Mouse (Mus musculus) MEL (cell line): ENCODE data around the gene Hadhb. TPM values are rescaled to one million over a fixed set of nuclear protein-coding genes. Genes with fewer than 3 reads are reported as not detected.

Experiments used
- DNase-seq: peaks from one replicate; pipeline ENCODE4 v3.0.0; 2011; ENCODE audit warnings: low read depth, low spot score
- H3K27ac ChIP-seq: 2 replicates; pipeline ENCODE4 v1.5.1; 2012; ENCODE audit warnings: low read depth, mild to moderate bottlenecking, control low read depth, low read length, moderate library complexity; ENCODE audit not compliant: control insufficient read depth
- H3K27me3 ChIP-seq, 2 experiments: fragments of 150-350 bp in 1 of 2; sonication (generic) in 1 of 2; 2 replicates each; pipeline ENCODE4 v1.6.1; 2012; ENCODE audit warnings: low read length in 2 of 2, mild to moderate bottlenecking in 2 of 2, improper control_type of control experiment in 1 of 2, moderate library complexity in 1 of 2; ENCODE audit not compliant: insufficient read depth in 2 of 2, control insufficient read depth in 1 of 2
- H3K36me3 ChIP-seq, 2 experiments: 2 replicates each; pipeline ENCODE4 v1.6.1; 2012 to 2014; ENCODE audit warnings: low read length in 2 of 2, improper control_type of control experiment in 1 of 2, inconsistent platforms in 1 of 2, mild to moderate bottlenecking in 1 of 2; ENCODE audit not compliant: insufficient read depth in 2 of 2, control insufficient read depth in 1 of 2
- H3K4me1 ChIP-seq, 2 experiments: fragments of 150-350 bp in 1 of 2; sonication (generic) in 1 of 2; 2 replicates each; pipeline ENCODE4 v1.6.1; 2012; ENCODE audit warnings: low read length in 2 of 2, improper control_type of control experiment in 1 of 2, mild to moderate bottlenecking in 1 of 2; ENCODE audit not compliant: insufficient read depth in 2 of 2, control insufficient read depth in 1 of 2
- H3K4me3 ChIP-seq, 2 experiments: fragments of 150-350 bp in 1 of 2; sonication (generic) in 1 of 2; 2 replicates each; pipeline ENCODE4 v1.5.1; 2012; ENCODE audit warnings: low read depth in 2 of 2, low read length in 2 of 2, mild to moderate bottlenecking in 2 of 2, moderate library complexity in 2 of 2, control low read depth in 1 of 2, improper control_type of control experiment in 1 of 2; ENCODE audit not compliant: control insufficient read depth in 1 of 2, insufficient read depth in 1 of 2
- H3K79me2 ChIP-seq: 2 replicates; pipeline ENCODE4 v1.6.1; 2012; ENCODE audit warnings: mild to moderate bottlenecking, low read length, moderate library complexity; ENCODE audit not compliant: control insufficient read depth, poor library complexity, insufficient read depth
- H3K9ac ChIP-seq: 2 replicates; pipeline ENCODE4 v1.6.1; 2012; ENCODE audit warnings: low read depth, mild to moderate bottlenecking, control low read depth, low read length, moderate library complexity; ENCODE audit not compliant: control insufficient read depth, poor library complexity, severe bottlenecking
- H3K9me3 ChIP-seq: fragments of 150-350 bp; sonication (generic); replicated peaks from 2 replicates; pipeline ENCODE4 v1.6.1; 2012; ENCODE audit warnings: mild to moderate bottlenecking, low read length, improper control_type of control experiment, moderate library complexity; ENCODE audit not compliant: insufficient read depth
- BHLHE40 ChIP-seq: IDR thresholded peaks from 2 replicates; pipeline ENCODE4 v1.6.1; 2012; ENCODE audit warnings: low read depth, mild to moderate bottlenecking, inconsistent platforms, low read length, improper control_type of control experiment, borderline replicate concordance
- CHD1 ChIP-seq: IDR thresholded peaks from 2 replicates; pipeline ENCODE4 v1.6.1; 2012; ENCODE audit warnings: low read depth, mild to moderate bottlenecking, inconsistent platforms, low read length, improper control_type of control experiment
- CHD2 ChIP-seq: IDR thresholded peaks from 2 replicates; pipeline ENCODE4 v1.6.1; 2011; ENCODE audit warnings: low read length, improper control_type of control experiment
- CTCF ChIP-seq, 3 experiments: IDR thresholded peaks in 2 of 3; conservative IDR thresholded peaks in 1 of 3; 2 replicates each; pipeline ENCODE4 v1.5.1; 2011 to 2012; ENCODE audit warnings: low read length in 3 of 3, low read depth in 2 of 3, mild to moderate bottlenecking in 2 of 3, improper control_type of control experiment in 1 of 3, inconsistent platforms in 1 of 3, mixed read lengths in 1 of 3, moderate library complexity in 1 of 3; ENCODE audit not compliant: control insufficient read depth in 1 of 3, insufficient read depth in 1 of 3, poor library complexity in 1 of 3, severe bottlenecking in 1 of 3
- E2F4 ChIP-seq: IDR thresholded peaks from 2 replicates; pipeline ENCODE4 v1.6.1; 2011; ENCODE audit warnings: low read depth, low read length, improper control_type of control experiment, borderline replicate concordance
- ETS1 ChIP-seq: IDR thresholded peaks from 2 replicates; pipeline ENCODE4 v1.6.1; 2012; ENCODE audit warnings: low read depth, mild to moderate bottlenecking, inconsistent platforms, low read length, improper control_type of control experiment, moderate library complexity
- GABPA ChIP-seq: IDR thresholded peaks from 2 replicates; pipeline ENCODE4 v1.6.1; 2012; ENCODE audit warnings: low read depth, mild to moderate bottlenecking, inconsistent platforms, low read length, improper control_type of control experiment, moderate library complexity
- MAX ChIP-seq: IDR thresholded peaks from 2 replicates; pipeline ENCODE4 v1.6.1; 2011; ENCODE audit warnings: low read length, improper control_type of control experiment
- MAZ ChIP-seq: IDR thresholded peaks from 2 replicates; pipeline ENCODE4 v1.6.1; 2012; ENCODE audit warnings: low read depth, mild to moderate bottlenecking, inconsistent platforms, low read length, improper control_type of control experiment
- MEF2A ChIP-seq: IDR thresholded peaks from 2 replicates; pipeline ENCODE4 v1.6.1; 2014; ENCODE audit warnings: low read depth, mild to moderate bottlenecking, inconsistent platforms, low read length, improper control_type of control experiment; ENCODE audit not compliant: poor library complexity, insufficient replicate concordance, severe bottlenecking; ENCODE audit errors: extremely low read depth
- MYB ChIP-seq: IDR thresholded peaks from 2 replicates; pipeline ENCODE4 v1.6.1; 2011; ENCODE audit warnings: mild to moderate bottlenecking, low read depth, low read length, improper control_type of control experiment
- MYC ChIP-seq: IDR thresholded peaks from 2 replicates; pipeline ENCODE4 v1.6.1; 2011; ENCODE audit warnings: low read depth, mild to moderate bottlenecking, low read length, improper control_type of control experiment, moderate library complexity
- NRF1 ChIP-seq: IDR thresholded peaks from 2 replicates; pipeline ENCODE4 v1.6.1; 2014; ENCODE audit warnings: low read depth, mild to moderate bottlenecking, inconsistent platforms, low read length, improper control_type of control experiment, moderate library complexity; ENCODE audit not compliant: poor library complexity, insufficient read depth, severe bottlenecking
- POLR2AphosphoS5 ChIP-seq: IDR thresholded peaks from 2 replicates; pipeline ENCODE4 v1.6.1; 2012; ENCODE audit warnings: low read depth, borderline replicate concordance, mild to moderate bottlenecking, inconsistent platforms, low read length, moderate library complexity, mixed read lengths
- RAD21 ChIP-seq: IDR thresholded peaks from 2 replicates; pipeline ENCODE4 v1.6.1; 2011; ENCODE audit warnings: mild to moderate bottlenecking, low read depth, low read length, improper control_type of control experiment
- SIN3A ChIP-seq: IDR thresholded peaks from 2 replicates; pipeline ENCODE4 v1.6.1; 2012; ENCODE audit warnings: low read length, improper control_type of control experiment, inconsistent platforms
- SMC3 ChIP-seq: IDR thresholded peaks from 2 replicates; pipeline ENCODE4 v1.6.1; 2011; ENCODE audit warnings: low read depth, low read length, improper control_type of control experiment
- TAL1 ChIP-seq: IDR thresholded peaks from 2 replicates; pipeline ENCODE4 v1.6.1; 2012; ENCODE audit warnings: mild to moderate bottlenecking, inconsistent platforms, low read length, moderate library complexity, mixed read lengths
- TBP ChIP-seq: IDR thresholded peaks from 2 replicates; pipeline ENCODE4 v1.8.0; 2011; ENCODE audit warnings: low read depth, low read length, improper control_type of control experiment
- TCF12 ChIP-seq: IDR thresholded peaks from 2 replicates; pipeline ENCODE4 v1.6.1; 2014; ENCODE audit warnings: low read depth, mild to moderate bottlenecking, inconsistent platforms, low read length, improper control_type of control experiment, moderate library complexity
- USF1 ChIP-seq: IDR thresholded peaks from 2 replicates; pipeline ENCODE4 v1.6.1; 2014; ENCODE audit warnings: low read depth, mild to moderate bottlenecking, inconsistent platforms, low read length, improper control_type of control experiment, moderate library complexity
- USF2 ChIP-seq, 2 experiments: IDR thresholded peaks; 2 replicates each; pipeline ENCODE4 v1.6.1; 2011 to 2012; ENCODE audit warnings: improper control_type of control experiment in 2 of 2, low read length in 2 of 2, borderline replicate concordance in 1 of 2, inconsistent platforms in 1 of 2, low read depth in 1 of 2, mild to moderate bottlenecking in 1 of 2; ENCODE audit not compliant: insufficient read depth in 1 of 2
- ZC3H11A ChIP-seq: IDR thresholded peaks from 2 replicates; pipeline ENCODE4 v1.6.1; 2012; ENCODE audit warnings: low read depth, mild to moderate bottlenecking, inconsistent platforms, low read length, improper control_type of control experiment
- ZKSCAN1 ChIP-seq: IDR thresholded peaks from 2 replicates; pipeline ENCODE4 v1.6.1; 2012; ENCODE audit warnings: low read depth, mild to moderate bottlenecking, inconsistent platforms, low read length, improper control_type of control experiment, moderate library complexity
- ZMIZ1 ChIP-seq: IDR thresholded peaks from 2 replicates; pipeline ENCODE4 v1.6.1; 2012; ENCODE audit warnings: low read depth, mild to moderate bottlenecking, inconsistent platforms, low read length, improper control_type of control experiment, moderate library complexity
- ZNF384 ChIP-seq: IDR thresholded peaks from 2 replicates; pipeline ENCODE4 v1.6.1; 2012; ENCODE audit warnings: low read depth, mild to moderate bottlenecking, inconsistent platforms, low read length, improper control_type of control experiment
- polyA plus RNA-seq, 2 experiments: library from polyadenylated mRNA; stranded (reverse) in 1 of 2; unstranded in 1 of 2; fragments of >175 nt in 1 of 2; fragments of >200 nt in 1 of 2; gene quantifications; 2 replicates each; pipeline versions ENCODE4 v1.2.1 to v1.2.4; 2012; ENCODE audit warnings: low replicate concordance in 2 of 2, low read depth in 1 of 2; ENCODE audit not compliant: insufficient read length in 2 of 2, insufficient read depth in 1 of 2, missing spikeins in 1 of 2
- total RNA-seq: library from RNA; depleted of rRNA; stranded (reverse); fragments of 300-350 nt; gene quantifications from 2 replicates; pipeline ENCODE4 v1.2.3, GENCODE M21; 2012

Hadhb gene
- total and polyA plus RNA-seq, 3 experiments: 33.0 to 162 (median 161) TPM

- Histone ChIP-seq H3K79me2 (no peaks in the 10 kb centered on the region), H3K9ac (no peak overlapping the region)
- TF ChIP-seq POLR2AphosphoS5 (no peak), TBP (no peak), ETS1 (no peak), TAL1 (no peak), NRF1 (no peak), SMC3 (no peak)
- TF ChIP-seq, all 39 proteins: peak for 0
- no peaks in the 10 kb centered on the region for H3K36me3 ChIP-seq
- no peaks in the 10 kb centered on the region for H3K27me3 ChIP-seq
- no peak overlapping the region for H3K4me3 ChIP-seq
- H3K4me1 ChIP-seq: no peaks in the 10 kb centered on the region
- H3K27ac ChIP-seq: no peak overlapping the region
- DNase-seq: no peak
- no peaks in the 10 kb centered on the region for H3K9me3 ChIP-seq
Observed at GRCm38 (mm10) chr5:30119163-30119562, 35.9 kb upstream of the Hadhb start.

GRCm38 (mm10) chr5:30120106-30120505 lies 34.9 kb upstream of the Hadhb start:
- DNase-seq: no peak
- no peaks in the 10 kb centered on the region for H3K79me2 ChIP-seq
- no peaks in the 10 kb centered on the region for H3K27me3 ChIP-seq
- no peaks in the 10 kb centered on the region for H3K36me3 ChIP-seq
- no peaks in the 10 kb centered on the region for H3K4me1 ChIP-seq
- H3K4me3 ChIP-seq: no peak overlapping the region
- TF ChIP-seq BHLHE40 (no peak), NRF1 (no peak), USF1 (no peak), CTCF (IDR thresholded peaks at IDR 0.05 in 2 of 3, conservative IDR thresholded peaks at IDR 0.05 in 1 of 3; ENCODE audit: control insufficient read depth in 1 of 3, insufficient read depth in 1 of 3, low read depth in 2 of 3, low read length in 3 of 3, poor library complexity in 1 of 3, severe bottlenecking in 1 of 3) (no peak), SIN3A (no peak)
- no peak overlapping the region for H3K27ac ChIP-seq
- H3K9ac ChIP-seq: no peak overlapping the region
- H3K9me3 ChIP-seq: no peaks in the 10 kb centered on the region

GRCm38 (mm10) chr5:30122481-30122880 lies 32.6 kb upstream of the Hadhb start:
- no peaks in the 10 kb centered on the region for H3K79me2 ChIP-seq
- no peak overlapping the region for H3K9ac ChIP-seq
- no peak overlapping the region for H3K27ac ChIP-seq
- peaks cover 0 to 5% of the 10 kb centered on the region in 2 experiments; a peak in 2 of 4 replicates for H3K36me3 ChIP-seq
- H3K4me3 ChIP-seq: no peak overlapping the region
- H3K4me1 ChIP-seq: no peaks in the 10 kb centered on the region
- DNase-seq: no peak
- H3K27me3 ChIP-seq: no peaks in the 10 kb centered on the region
- TF ChIP-seq ZKSCAN1 (no peak), ETS1 (no peak), E2F4 (no peak), USF2 (IDR thresholded peaks at IDR 0.05; ENCODE audit: borderline replicate concordance in 1 of 2, insufficient read depth in 1 of 2, low read depth in 1 of 2, low read length in 2 of 2) (no peak), MYB (no peak), RAD21 (no peak), ZNF384 (no peak), MYC (no peak), MAZ (no peak), CHD2 (no peak), ZC3H11A (no peak), ZMIZ1 (no peak), SIN3A (no peak), USF1 (no peak), MEF2A (no peak), POLR2AphosphoS5 (no peak), TCF12 (no peak), CHD1 (no peak), MAX (no peak), GABPA (no peak)
- H3K9me3 ChIP-seq: no peaks in the 10 kb centered on the region
